Mouse (Mus musculus) kidney, embryonic 16.5 days (tissue): ENCODE results near the gene 1700125H20Rik. TPM values are rescaled to one million over a fixed set of nuclear protein-coding genes. Genes with fewer than 3 reads are reported as not detected.

ENCODE experiments used
- ATAC-seq: fragments of 200-750 bp; cut with Nextera tagmentation; 2 replicates; pipeline ENCODE4 v1.8.0; 2017; ENCODE audit warnings: moderate TSS enrichment; ENCODE audit not compliant: low FRiP score, low TSS enrichment
- H3K27ac ChIP-seq: fragments of 300-500 bp; sonication (generic); 2 replicates; pipeline ENCODE4 v1.5.1; 2014; ENCODE audit warnings: low read length
- H3K27me3 ChIP-seq: fragments of 300-500 bp; sonication (generic); 2 replicates; pipeline ENCODE4 v1.6.1; 2014; ENCODE audit warnings: low read length, control low read depth, mixed read lengths; ENCODE audit not compliant: insufficient read depth
- H3K36me3 ChIP-seq: fragments of 300-500 bp; sonication (generic); 2 replicates; pipeline ENCODE4 v1.6.1; 2014; ENCODE audit warnings: low read length, control low read depth, mixed read lengths; ENCODE audit not compliant: insufficient read depth
- H3K4me1 ChIP-seq: fragments of 300-500 bp; sonication (generic); 2 replicates; pipeline ENCODE4 v1.6.1; 2014; ENCODE audit warnings: low read length, control low read depth, mixed read lengths; ENCODE audit not compliant: insufficient read depth
- H3K4me2 ChIP-seq: fragments of 300-500 bp; sonication (generic); replicated peaks from 2 replicates; pipeline ENCODE4 v1.6.1; 2014; ENCODE audit warnings: low read depth, low read length
- H3K4me3 ChIP-seq: fragments of 300-500 bp; sonication (generic); 2 replicates; pipeline ENCODE4 v1.5.1; 2014; ENCODE audit warnings: mild to moderate bottlenecking, low read length
- H3K9ac ChIP-seq: fragments of 300-500 bp; sonication (generic); replicated peaks from 2 replicates; pipeline ENCODE4 v1.6.1; 2014; ENCODE audit warnings: low read length
- H3K9me3 ChIP-seq: fragments of 300-500 bp; sonication (generic); 2 replicates; pipeline ENCODE4 v1.6.1; 2016; ENCODE audit warnings: low read length, control low read depth
- WGBS: fragments of 180-500 bp; shearing (Covaris S2); extraction: QIAGEN DNeasy Blood & Tissue Kit; methylation state at CpG from one replicate; pipeline ENCODE4 v1.1.7; 2014; 5-methylcytosine and 5-hydroxymethylcytosine counted together
- polyA plus RNA-seq: library from polyadenylated mRNA; unstranded; fragments of >200 nt; fragmentation: Nextera tagmentation; extraction: Ambion mirVana; gene quantifications from 2 replicates; pipeline ENCODE4 v1.2.1, GENCODE M21; 2015

Gene 1700125H20Rik
- polyA plus RNA-seq, 1 experiment from 2014 or later, result not detected

GRCm38 (mm10) chr11:85183284-85183779 lies 13.1 kb downstream of the 1700125H20Rik start:
- H3K27ac ChIP-seq, result no peak overlapping the region
- WGBS, result 19% methylated on average over 13 of the region's 13 CpGs

DNA sequence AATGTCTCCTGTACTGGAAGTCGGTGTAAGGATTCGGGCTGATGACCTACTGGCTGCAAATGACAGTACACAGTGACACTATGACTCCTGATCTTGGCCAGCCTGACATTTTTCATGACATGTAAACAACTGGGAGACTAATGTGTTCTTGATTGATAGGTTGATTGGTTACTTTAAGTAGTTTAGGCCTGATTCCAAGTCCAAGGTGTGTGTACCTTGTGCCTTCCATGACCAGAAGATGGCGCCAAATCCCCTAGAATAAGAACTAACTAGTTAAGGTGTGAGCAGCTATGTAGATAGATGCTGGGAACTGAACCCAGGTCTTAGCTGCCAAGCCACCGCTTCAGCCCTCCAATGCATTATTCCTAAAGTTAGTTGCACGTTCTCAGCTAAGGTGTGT lies 13.9 kb downstream of the 1700125H20Rik start:
- Histone ChIP-seq H3K4me3 (no peak overlapping the region), H3K9me3 (no peaks in the 10 kb centered on the region), H3K36me3 (0 out of 2 replicates have a peak, but pooled peaks cover 10% of the 10 kb centered on the region), H3K4me2 (no peak overlapping the region), H3K27me3 (no peaks in the 10 kb centered on the region), H3K27ac (no peak overlapping the region), H3K4me1 (peaks cover 10% of the 10 kb centered on the region), H3K9ac (no peak overlapping the region)
- 70% methylated on average over 5 of the region's 5 CpGs for WGBS
- no peak for ATAC-seq

More at GRCm38 (mm10) chr11:85183284-85183779, 13.1 kb downstream of the 1700125H20Rik start:
- H3K9me3 ChIP-seq, result no peaks in the 10 kb centered on the region
- peak overlapping the region; percentile 45 for H3K4me3 ChIP-seq
- H3K9ac ChIP-seq, result peak overlapping the region; percentile 51
- peak; percentile 30; the same call in 1 of the 2 replicates for ATAC-seq
- peak overlapping the region; percentile 53 for H3K4me2 ChIP-seq
- H3K4me1 ChIP-seq, result peaks cover 10% of the 10 kb centered on the region
- H3K36me3 ChIP-seq, result 0 out of 2 replicates have a peak, but pooled peaks cover 2% of the 10 kb centered on the region
- no peaks in the 10 kb centered on the region for H3K27me3 ChIP-seq

- Histone ChIP-seq H3K4me1 (peaks cover 10% of the 10 kb centered on the region), H3K9ac (no peak overlapping the region), H3K4me3 (no peak overlapping the region), H3K36me3 (peaks cover 16% of the 10 kb centered on the region; the same call in 1 of the 2 replicates), H3K27me3 (no peaks in the 10 kb centered on the region), H3K9me3 (no peaks in the 10 kb centered on the region), H3K27ac (peak overlapping the region; percentile 31; the same call in 1 of the 2 replicates), H3K4me2 (no peak overlapping the region)
- 57% methylated on average over 6 of the region's 6 CpGs for WGBS
- ATAC-seq, result peak; percentile 72
Measured at GRCm38 (mm10) chr11:85184839-85185238, 14.6 kb downstream of the 1700125H20Rik start.

DNA sequence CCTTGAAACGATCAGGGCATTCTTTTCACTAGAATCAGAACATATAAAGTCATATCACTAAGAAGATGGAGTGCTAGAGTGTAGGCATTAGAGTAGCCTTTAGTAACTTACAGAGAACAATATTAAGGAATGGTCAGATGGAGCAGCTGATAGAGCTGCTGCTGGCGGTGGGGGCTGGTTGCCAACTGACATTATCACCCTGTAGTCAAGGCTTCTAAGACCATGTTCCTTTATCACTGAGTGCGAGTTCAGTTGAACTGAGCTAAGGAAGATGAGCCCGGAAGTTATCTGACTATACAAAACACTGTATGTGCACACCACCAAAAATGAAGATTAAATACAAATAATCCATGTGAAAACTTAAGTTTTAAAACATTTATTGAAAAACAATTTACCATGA lies 18.9 kb downstream of the 1700125H20Rik start:
- Histone ChIP-seq H3K4me3 (no peak overlapping the region), H3K27ac (no peak overlapping the region), H3K9me3 (no peaks in the 10 kb centered on the region), H3K27me3 (no peaks in the 10 kb centered on the region), H3K4me1 (peaks cover 10% of the 10 kb centered on the region), H3K4me2 (no peak overlapping the region), H3K36me3 (peaks cover 49% of the 10 kb centered on the region), H3K9ac (no peak overlapping the region)
- 96% methylated on average over 4 of the region's 4 CpGs for WGBS
- no peak for ATAC-seq

DNA sequence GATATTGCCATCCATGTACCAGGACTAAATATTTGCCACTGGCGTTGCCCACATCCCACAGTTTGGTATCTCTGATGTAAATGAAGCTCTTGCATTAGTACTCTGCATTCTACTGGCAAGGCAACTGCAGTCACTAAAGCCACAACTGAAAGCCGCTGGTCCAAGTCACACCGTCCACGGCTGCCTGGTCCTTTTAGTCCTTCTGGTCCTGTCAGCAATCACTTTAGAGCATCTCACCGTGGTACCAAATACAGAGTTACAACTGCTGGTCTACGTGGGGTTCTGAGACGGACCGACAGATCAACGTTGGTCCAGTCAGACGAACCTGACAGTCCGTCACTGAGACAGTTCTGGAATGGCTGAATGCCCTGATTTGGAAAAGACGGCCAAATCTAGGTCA lies 20.5 kb downstream of the 1700125H20Rik start:
- Histone ChIP-seq H3K27me3 (no peaks in the 10 kb centered on the region), H3K4me1 (no peaks in the 10 kb centered on the region), H3K36me3 (peaks cover 65% of the 10 kb centered on the region), H3K9me3 (no peaks in the 10 kb centered on the region), H3K4me2 (no peak overlapping the region), H3K9ac (no peak overlapping the region), H3K4me3 (no peak overlapping the region), H3K27ac (no peak overlapping the region)
- ATAC-seq, result no peak
- WGBS, result 95% methylated on average over 12 of the region's 12 CpGs

- no peak overlapping the region for H3K27ac ChIP-seq
- no peak overlapping the region for H3K9ac ChIP-seq
- WGBS, result 95% methylated on average over 11 of the region's 11 CpGs
- H3K27me3 ChIP-seq, result no peaks in the 10 kb centered on the region
- no peaks in the 10 kb centered on the region for H3K9me3 ChIP-seq
- peaks cover 75% of the 10 kb centered on the region for H3K36me3 ChIP-seq
- no peaks in the 10 kb centered on the region for H3K4me1 ChIP-seq
- ATAC-seq, result no peak
- no peak overlapping the region for H3K4me2 ChIP-seq
- H3K4me3 ChIP-seq, result no peak overlapping the region
Measured at GRCm38 (mm10) chr11:85194206-85194605, 24.0 kb downstream of the 1700125H20Rik start.

GRCm38 (mm10) chr11:85196046-85196445 lies 25.8 kb downstream of the 1700125H20Rik start:
- H3K9ac ChIP-seq, result no peak overlapping the region
- peaks cover 78% of the 10 kb centered on the region for H3K36me3 ChIP-seq
- no peak overlapping the region for H3K4me2 ChIP-seq
- WGBS, result 92% methylated on average over 9 of the region's 9 CpGs
- H3K27ac ChIP-seq, result no peak overlapping the region
- H3K4me1 ChIP-seq, result no peaks in the 10 kb centered on the region
- ATAC-seq, result no peak
- no peaks in the 10 kb centered on the region for H3K27me3 ChIP-seq
- H3K4me3 ChIP-seq, result no peak overlapping the region
- no peaks in the 10 kb centered on the region for H3K9me3 ChIP-seq

DNA sequence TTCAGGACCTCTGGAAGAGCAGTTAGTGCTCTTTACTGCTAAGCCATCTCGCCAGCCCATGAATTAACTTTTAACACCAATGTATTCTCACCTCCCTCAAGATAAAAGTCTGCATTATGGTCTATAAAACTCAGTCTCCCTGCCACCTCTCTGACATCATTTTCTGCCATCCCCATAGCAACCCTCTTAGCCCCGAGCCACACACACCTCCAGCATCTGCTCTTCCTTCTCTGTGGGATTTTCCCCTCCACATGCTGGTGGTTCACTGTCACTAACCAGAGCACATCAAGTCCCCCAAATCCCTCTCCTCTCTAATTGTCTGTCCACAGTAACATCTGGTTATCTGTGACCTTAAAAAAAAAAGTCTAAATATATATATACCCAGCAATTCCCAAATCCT lies 28.7 kb downstream of the 1700125H20Rik start:
- H3K27me3 ChIP-seq, result no peaks in the 10 kb centered on the region
- ATAC-seq, result no peak
- WGBS, result 76% methylated on average over 2 of the region's 2 CpGs
- H3K36me3 ChIP-seq, result peaks cover 72% of the 10 kb centered on the region
- no peak overlapping the region for H3K4me2 ChIP-seq
- no peaks in the 10 kb centered on the region for H3K4me1 ChIP-seq
- H3K27ac ChIP-seq, result no peak overlapping the region
- H3K4me3 ChIP-seq, result no peak overlapping the region
- H3K9ac ChIP-seq, result no peak overlapping the region
- H3K9me3 ChIP-seq, result no peaks in the 10 kb centered on the region

DNA sequence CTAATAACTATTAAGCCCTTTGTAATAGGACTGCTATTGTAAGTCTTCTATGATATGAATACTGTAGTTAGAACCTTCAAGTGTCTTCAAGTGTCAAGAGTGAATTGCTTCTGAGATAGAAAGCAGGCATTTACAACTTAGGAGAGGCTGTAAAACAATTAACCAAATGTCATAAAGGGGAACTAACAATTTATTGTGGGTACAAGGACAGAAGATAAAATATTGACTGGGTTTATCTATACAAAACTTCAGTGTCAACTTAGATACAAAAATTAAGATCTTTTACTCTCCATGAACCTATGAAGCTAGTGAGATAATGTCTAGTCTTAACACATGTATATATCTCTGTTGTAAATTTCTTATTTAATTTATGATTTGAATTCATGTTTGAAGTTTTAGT lies 36.0 kb downstream of the 1700125H20Rik start:
- H3K27me3 ChIP-seq, result no peaks in the 10 kb centered on the region
- no peak for ATAC-seq
- no peak overlapping the region for H3K9ac ChIP-seq
- H3K36me3 ChIP-seq, result peaks cover 52% of the 10 kb centered on the region
- H3K4me1 ChIP-seq, result no peaks in the 10 kb centered on the region
- H3K4me2 ChIP-seq, result no peak overlapping the region
- H3K9me3 ChIP-seq, result no peaks in the 10 kb centered on the region
- H3K27ac ChIP-seq, result no peak overlapping the region
- no peak overlapping the region for H3K4me3 ChIP-seq

DNA sequence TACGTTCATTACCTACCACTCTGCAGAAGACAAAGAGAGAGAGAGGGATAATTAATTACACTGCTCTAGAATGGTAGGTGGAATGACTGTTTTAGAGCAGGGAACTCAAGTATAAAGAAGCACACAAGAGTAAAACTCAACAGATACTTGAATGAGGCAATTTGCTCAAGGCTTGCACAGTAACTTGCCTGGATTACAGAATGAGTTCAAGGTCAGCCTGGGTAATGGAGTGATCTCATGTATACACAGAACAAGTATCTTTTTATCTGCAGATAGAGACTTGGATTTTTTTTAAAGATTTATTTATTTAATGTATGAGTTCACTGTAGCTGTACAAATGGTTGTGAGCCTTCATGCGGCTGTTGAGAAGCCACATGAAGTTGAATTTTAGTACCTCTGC lies 40.9 kb downstream of the 1700125H20Rik start:
- Histone ChIP-seq H3K27me3 (no peaks in the 10 kb centered on the region), H3K9me3 (no peaks in the 10 kb centered on the region), H3K4me3 (no peak overlapping the region), H3K36me3 (peaks cover 58% of the 10 kb centered on the region), H3K27ac (no peak overlapping the region), H3K4me2 (no peak overlapping the region), H3K4me1 (no peaks in the 10 kb centered on the region), H3K9ac (no peak overlapping the region)
- WGBS, result 94% methylated on average over 2 of the region's 2 CpGs
- no peak for ATAC-seq
